In genomic region chr8:103096496-103097092, GRCm38 (mm10) we compare ENCODE assay signal across 19 mouse cellular contexts.
A peak's percentile ranks its signal among the peaks of the same experiment; 100 is the strongest.
DNase-seq lines count a peak whose midpoint lies in the region; ATAC-seq and TF ChIP-seq lines count a peak whose summit lies in the region.
"Had no signal": no experiment of that assay in that cellular context is flagged by ENCODE, and none has a peak within 500 bp of the region (broad histone marks: within the 10 kb centered on the region; RNA-seq: fewer than 3 reads in every experiment).

No protein-coding gene starts in this region.

- DNase-seq in kidney, adult 2 months = no peak
- DNase-seq in kidney, postnatal 10 days = peak; percentile 7
- DNase-seq in kidney, adult 18-20 months = no peak
- DNase-seq in lung, embryonic 14.5 days = peak; percentile 86
- no peak for DNase-seq in lung, adult 18-20 months
- DNase-seq: adrenal gland, postnatal 10 days; cerebellum, adult 11 months; cerebellum, adult 8-10 months; cerebellum, postnatal 14 days; embryo, embryonic 11 days; gastrocnemius, postnatal 10 days; heart, adult 18-20 months; heart, postnatal 10 days; heart, postnatal 4 days had no signal

- H3K9me3 ChIP-seq in kidney, embryonic 14.5 days (ENCODE audit: control insufficient read depth, low read length) = no peaks in the 10 kb centered on the region
- H3K9me3 ChIP-seq in lung, embryonic 14.5 days (ENCODE audit: low read depth, low read length) = no peaks in the 10 kb centered on the region
- H3K9me3 ChIP-seq: embryonic facial prominence, embryonic 12.5 days; forebrain, embryonic 12.5 days; heart, embryonic 10.5 days had no signal

- no peaks in the 10 kb centered on the region for H3K27me3 ChIP-seq in kidney, embryonic 14.5 days (ENCODE audit: control insufficient read depth, insufficient read depth, low read length)
- no peaks in the 10 kb centered on the region for H3K27me3 ChIP-seq in kidney, adult 2 months (replicated peaks; ENCODE audit: control insufficient read depth, insufficient read depth, low read length)
- no peaks in the 10 kb centered on the region for H3K27me3 ChIP-seq in lung, embryonic 14.5 days (ENCODE audit: insufficient read depth, low read length)
- H3K27me3 ChIP-seq: embryonic facial prominence, embryonic 12.5 days; forebrain, embryonic 12.5 days had no signal

- no peak for TF ChIP-seq POLR2A in kidney, adult 2 months (IDR thresholded peaks at IDR 0.05; ENCODE audit: low read depth, low read length)

- H3K9ac ChIP-seq in kidney, embryonic 14.5 days (ENCODE audit: low read depth, low read length) = no peak overlapping the region
- H3K9ac ChIP-seq in lung, embryonic 14.5 days = no peak overlapping the region
- H3K9ac ChIP-seq: embryonic facial prominence, embryonic 12.5 days; forebrain, embryonic 12.5 days had no signal

- no peaks in the 10 kb centered on the region for H3K4me1 ChIP-seq in kidney, embryonic 14.5 days (ENCODE audit: control insufficient read depth, insufficient read depth, low read length)
- no peaks in the 10 kb centered on the region for H3K4me1 ChIP-seq in kidney, adult 2 months (ENCODE audit: control insufficient read depth, insufficient read depth, low read length)
- H3K4me1 ChIP-seq in lung, embryonic 14.5 days (ENCODE audit: insufficient read depth) = no peaks in the 10 kb centered on the region
- H3K4me1 ChIP-seq: embryonic facial prominence, embryonic 12.5 days; forebrain, embryonic 12.5 days; heart, embryonic 10.5 days had no signal

- TF ChIP-seq CTCF in kidney, adult 2 months (conservative IDR thresholded peaks at IDR 0.05; ENCODE audit: insufficient read depth, insufficient read length, low read depth, low read length) = no peak
- no peak for TF ChIP-seq CTCF in lung, embryonic 14.5 days (IDR thresholded peaks at IDR 0.05; ENCODE audit: low read depth)

- no peak overlapping the region for H3K4me2 ChIP-seq in kidney, embryonic 14.5 days (replicated peaks; ENCODE audit: low read depth, low read length)
- H3K4me2 ChIP-seq in lung, embryonic 14.5 days = no peak overlapping the region
- H3K4me2 ChIP-seq: embryonic facial prominence, embryonic 12.5 days; forebrain, embryonic 12.5 days had no signal

- H3K4me3 ChIP-seq in kidney, embryonic 14.5 days (ENCODE audit: low read length) = no peak overlapping the region
- no peak overlapping the region for H3K4me3 ChIP-seq in kidney, adult 2 months (ENCODE audit: insufficient read depth, low read depth, low read length)
- no peak overlapping the region for H3K4me3 ChIP-seq in lung, embryonic 14.5 days (ENCODE audit: low read depth, low read length)
- H3K4me3 ChIP-seq: embryonic facial prominence, embryonic 12.5 days; forebrain, embryonic 12.5 days; heart, embryonic 10.5 days had no signal

- no peaks in the 10 kb centered on the region for H3K36me3 ChIP-seq in kidney, embryonic 14.5 days (ENCODE audit: control insufficient read depth, insufficient read depth, low read length)
- no peaks in the 10 kb centered on the region for H3K36me3 ChIP-seq in kidney, adult 2 months (ENCODE audit: control insufficient read depth, insufficient read depth, low read length)
- no peaks in the 10 kb centered on the region for H3K36me3 ChIP-seq in lung, embryonic 14.5 days (ENCODE audit: insufficient read depth)
- H3K36me3 ChIP-seq: embryonic facial prominence, embryonic 12.5 days; forebrain, embryonic 12.5 days; heart, embryonic 10.5 days had no signal

- 61% methylated on average over 4 of the region's 4 CpGs for WGBS in kidney, embryonic 14.5 days
- WGBS in kidney, adult 2 months = 72% methylated on average over 4 of the region's 4 CpGs
- WGBS in lung, embryonic 14.5 days = 41% methylated on average over 4 of the region's 4 CpGs

- peak; percentile 90 for ATAC-seq in kidney, embryonic 14.5 days (ENCODE audit: low FRiP score, low TSS enrichment)
- ATAC-seq in lung, embryonic 14.5 days (ENCODE audit: insufficient read depth) = peak; percentile 97
- ATAC-seq: forebrain, embryonic 16.5 days had no signal

- H3K27ac ChIP-seq in kidney, embryonic 14.5 days (ENCODE audit: low read depth, low read length) = 0 out of 2 replicates have a peak overlapping the region, but pooled peaks have one; percentile 63
- no peak overlapping the region for H3K27ac ChIP-seq in kidney, adult 2 months (ENCODE audit: insufficient read depth, low read depth, low read length)
- no peak overlapping the region for H3K27ac ChIP-seq in lung, embryonic 14.5 days (ENCODE audit: low read depth)
- H3K27ac ChIP-seq: embryonic facial prominence, embryonic 12.5 days; forebrain, embryonic 12.5 days; heart, embryonic 10.5 days had no signal

Comparison
In these comparisons a context has a peak if more than half of its experiments do, and no peak if none do; other contexts are left out.
1. DNase-seq: peak in kidney, postnatal 10 days (single experiment) and lung, embryonic 14.5 days (single experiment); none in kidney, adult 2 months (single experiment), kidney, adult 18-20 months (single experiment) and lung, adult 18-20 months (0 of 2).